Mouse (Mus musculus): Measurements from ENCODE around the gene Cacng2. TPM values are rescaled to one million over a fixed set of nuclear protein-coding genes. Genes with fewer than 3 reads are reported as not detected.

Cacng2 gene
- polyA plus RNA-seq, 1 experiment from 2014 or later = not detected

DNA sequence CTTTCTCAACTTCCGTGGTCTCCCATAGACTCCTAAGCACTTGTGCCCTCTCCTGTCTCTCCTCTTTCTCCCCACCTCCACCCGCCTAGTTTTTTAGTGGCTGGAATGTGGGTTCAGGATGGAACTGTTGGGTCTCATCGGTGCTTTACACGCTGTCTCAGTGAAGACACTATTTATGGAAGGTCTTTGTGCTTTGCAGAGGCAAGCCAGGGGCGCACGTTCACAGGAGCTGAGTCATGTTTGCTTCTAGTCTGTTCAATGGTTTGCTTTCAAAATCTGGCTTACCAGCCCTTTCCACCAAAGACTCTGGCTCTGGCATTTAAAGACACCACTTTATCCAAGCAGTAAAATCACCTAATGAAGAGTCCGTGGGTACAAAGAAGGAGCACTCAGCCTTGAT is 74.0 kb downstream of the Cacng2 start:
- 72% methylated on average over 7 of the region's 7 CpGs for WGBS
- Histone ChIP-seq H3K9me3 (ENCODE audit: control insufficient read depth, low read length) (no peaks in the 10 kb centered on the region), H3K9ac (ENCODE audit: low read depth, low read length) (no peak overlapping the region), H3K4me1 (ENCODE audit: control insufficient read depth, insufficient read depth, low read length) (no peaks in the 10 kb centered on the region), H3K4me3 (ENCODE audit: low read length) (no peak overlapping the region), H3K36me3 (ENCODE audit: control insufficient read depth, insufficient read depth, low read length) (no peaks in the 10 kb centered on the region), H3K27me3 (ENCODE audit: control insufficient read depth, insufficient read depth, low read length) (no peaks in the 10 kb centered on the region), H3K27ac (ENCODE audit: low read depth, low read length) (no peak overlapping the region), H3K4me2 (replicated peaks; ENCODE audit: low read depth, low read length) (no peak overlapping the region)
- ATAC-seq (ENCODE audit: low FRiP score, low TSS enrichment) = no peak

DNA sequence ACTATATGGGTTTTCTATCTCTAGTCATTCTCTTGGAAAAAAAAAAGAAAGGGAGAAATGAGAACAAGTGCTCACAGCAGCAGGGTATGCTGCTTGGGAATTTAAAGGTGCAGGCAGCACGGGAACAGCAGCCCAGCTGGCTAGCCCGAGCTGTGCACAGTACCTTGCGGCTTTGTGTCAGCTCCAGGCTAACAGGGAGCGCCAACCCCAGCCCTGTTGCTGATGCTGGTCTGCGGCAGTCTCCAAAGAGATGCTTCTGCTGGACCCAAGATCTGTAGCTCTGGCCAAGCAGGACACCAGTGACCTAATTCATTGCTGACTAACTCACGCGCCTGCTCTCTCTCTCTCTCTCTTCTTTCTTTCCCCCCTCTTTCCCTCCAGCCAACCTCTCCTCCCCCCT is 74.5 kb downstream of the Cacng2 start:
- Histone ChIP-seq H3K9me3 (ENCODE audit: control insufficient read depth, low read length) (no peaks in the 10 kb centered on the region), H3K27me3 (ENCODE audit: control insufficient read depth, insufficient read depth, low read length) (no peaks in the 10 kb centered on the region), H3K4me1 (ENCODE audit: control insufficient read depth, insufficient read depth, low read length) (no peaks in the 10 kb centered on the region), H3K27ac (ENCODE audit: low read depth, low read length) (no peak overlapping the region), H3K4me3 (ENCODE audit: low read length) (no peak overlapping the region), H3K36me3 (ENCODE audit: control insufficient read depth, insufficient read depth, low read length) (no peaks in the 10 kb centered on the region), H3K9ac (ENCODE audit: low read depth, low read length) (no peak overlapping the region), H3K4me2 (replicated peaks; ENCODE audit: low read depth, low read length) (no peak overlapping the region)
- WGBS = 76% methylated on average over 7 of the region's 7 CpGs
- no peak for ATAC-seq (ENCODE audit: low FRiP score, low TSS enrichment)

DNA sequence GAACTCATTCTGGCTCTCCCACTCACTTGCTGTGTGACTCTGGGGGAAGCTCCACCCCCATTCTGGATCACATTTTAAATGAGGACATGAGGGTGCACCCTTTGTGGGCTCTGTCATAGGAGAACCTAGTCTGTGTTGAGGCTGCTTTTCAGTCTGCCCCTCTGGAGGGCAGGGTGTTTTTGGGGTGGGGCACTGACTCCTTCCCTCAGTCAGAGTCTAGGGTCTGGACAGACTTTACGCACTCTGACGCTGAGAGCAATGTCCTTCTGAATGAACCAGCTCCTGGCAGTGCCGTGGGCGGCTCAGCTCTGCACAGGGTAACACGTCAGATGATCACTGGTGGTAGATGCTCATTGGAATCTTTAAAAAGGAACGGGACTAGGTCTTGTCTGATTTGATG is 75.0 kb downstream of the Cacng2 start:
- Histone ChIP-seq H3K4me2 (replicated peaks; ENCODE audit: low read depth, low read length) (no peak overlapping the region), H3K4me3 (ENCODE audit: low read length) (no peak overlapping the region), H3K36me3 (ENCODE audit: control insufficient read depth, insufficient read depth, low read length) (no peaks in the 10 kb centered on the region), H3K27me3 (ENCODE audit: control insufficient read depth, insufficient read depth, low read length) (no peaks in the 10 kb centered on the region), H3K9ac (ENCODE audit: low read depth, low read length) (no peak overlapping the region), H3K4me1 (ENCODE audit: control insufficient read depth, insufficient read depth, low read length) (no peaks in the 10 kb centered on the region), H3K9me3 (ENCODE audit: control insufficient read depth, low read length) (no peaks in the 10 kb centered on the region), H3K27ac (ENCODE audit: low read depth, low read length) (no peak overlapping the region)
- ATAC-seq (ENCODE audit: low FRiP score, low TSS enrichment) = no peak
- WGBS = 67% methylated on average over 6 of the region's 6 CpGs

DNA sequence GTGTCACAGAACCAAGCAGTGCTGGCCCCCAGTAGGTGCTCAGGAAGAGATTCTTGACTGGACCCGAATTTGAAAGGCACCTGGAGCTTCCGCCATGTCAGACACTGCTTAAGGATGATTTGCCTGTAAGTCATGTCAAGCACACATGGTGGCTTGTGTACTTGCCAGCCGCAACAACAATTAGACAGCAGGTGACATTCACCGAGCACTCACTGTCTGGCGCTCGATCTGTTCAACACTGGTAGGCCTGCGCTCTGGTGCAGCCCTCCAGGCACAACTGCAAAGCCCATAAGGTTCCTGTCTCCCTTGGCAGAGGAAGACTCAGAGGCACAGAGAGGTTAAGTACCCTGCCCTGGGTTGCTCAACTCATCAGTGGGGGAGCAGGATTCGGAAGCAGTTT is 77.1 kb downstream of the Cacng2 start:
- Histone ChIP-seq H3K27me3 (ENCODE audit: control insufficient read depth, insufficient read depth, low read length) (no peaks in the 10 kb centered on the region), H3K4me1 (ENCODE audit: control insufficient read depth, insufficient read depth, low read length) (no peaks in the 10 kb centered on the region), H3K9ac (ENCODE audit: low read depth, low read length) (no peak overlapping the region), H3K9me3 (ENCODE audit: control insufficient read depth, low read length) (no peaks in the 10 kb centered on the region), H3K4me2 (replicated peaks; ENCODE audit: low read depth, low read length) (no peak overlapping the region), H3K27ac (ENCODE audit: low read depth, low read length) (no peak overlapping the region), H3K36me3 (ENCODE audit: control insufficient read depth, insufficient read depth, low read length) (no peaks in the 10 kb centered on the region), H3K4me3 (ENCODE audit: low read length) (no peak overlapping the region)
- WGBS = 92% methylated on average over 8 of the region's 8 CpGs
- ATAC-seq (ENCODE audit: low FRiP score, low TSS enrichment) = no peak

DNA sequence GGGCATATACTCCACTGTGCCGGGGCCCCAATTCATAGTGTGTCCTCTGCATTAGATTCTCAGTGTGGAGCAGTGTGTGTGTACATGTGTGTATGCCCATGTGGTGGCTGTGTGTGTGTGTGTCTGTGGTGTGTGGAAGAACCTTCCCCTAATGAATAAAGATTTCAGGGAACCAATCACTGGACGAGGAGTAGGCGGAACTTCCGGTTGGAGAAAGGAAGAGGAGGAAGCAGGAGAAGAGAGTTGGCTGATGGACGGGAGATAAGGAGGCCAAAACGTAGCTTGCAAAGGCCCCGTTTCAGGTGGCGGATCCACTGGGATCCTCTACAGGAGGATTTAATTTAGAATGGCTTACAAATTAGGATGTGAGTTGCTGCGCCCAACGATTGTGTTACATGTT is 82.2 kb downstream of the Cacng2 start:
- Histone ChIP-seq H3K27ac (ENCODE audit: low read depth, low read length) (no peak overlapping the region), H3K4me2 (replicated peaks; ENCODE audit: low read depth, low read length) (no peak overlapping the region), H3K4me1 (ENCODE audit: control insufficient read depth, insufficient read depth, low read length) (no peaks in the 10 kb centered on the region), H3K36me3 (ENCODE audit: control insufficient read depth, insufficient read depth, low read length) (no peaks in the 10 kb centered on the region), H3K9ac (ENCODE audit: low read depth, low read length) (no peak overlapping the region), H3K4me3 (ENCODE audit: low read length) (no peak overlapping the region), H3K9me3 (ENCODE audit: control insufficient read depth, low read length) (no peaks in the 10 kb centered on the region), H3K27me3 (ENCODE audit: control insufficient read depth, insufficient read depth, low read length) (no peaks in the 10 kb centered on the region)
- no peak for ATAC-seq (ENCODE audit: low FRiP score, low TSS enrichment)
- WGBS = 86% methylated on average over 10 of the region's 10 CpGs

DNA sequence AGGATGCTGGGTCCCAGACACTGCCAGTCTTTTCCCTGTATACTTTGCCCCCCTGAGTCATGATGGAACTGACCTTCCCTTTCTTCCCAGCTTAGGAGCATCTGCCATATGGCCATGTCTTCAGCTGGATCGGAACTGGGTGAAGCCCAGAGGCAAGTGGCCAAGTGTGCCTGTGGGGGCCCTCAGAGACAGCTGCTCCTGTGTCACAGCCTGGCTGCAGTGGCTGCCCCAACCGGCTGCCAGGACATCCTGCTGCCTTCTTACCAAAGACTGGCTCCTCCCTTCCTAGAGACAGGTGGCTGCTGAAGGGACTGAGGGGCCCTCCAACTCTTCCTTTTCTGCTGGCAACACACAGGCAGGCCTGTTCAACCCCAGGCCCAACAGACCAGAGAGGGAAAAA is 83.2 kb downstream of the Cacng2 start:
- no peak overlapping the region for H3K9ac ChIP-seq (ENCODE audit: low read depth, low read length)
- no peaks in the 10 kb centered on the region for H3K27me3 ChIP-seq (ENCODE audit: control insufficient read depth, insufficient read depth, low read length)
- no peak overlapping the region for H3K27ac ChIP-seq (ENCODE audit: low read depth, low read length)
- no peak for ATAC-seq (ENCODE audit: low FRiP score, low TSS enrichment)
- no peaks in the 10 kb centered on the region for H3K4me1 ChIP-seq (ENCODE audit: control insufficient read depth, insufficient read depth, low read length)
- H3K9me3 ChIP-seq (ENCODE audit: control insufficient read depth, low read length) = no peaks in the 10 kb centered on the region
- no peak overlapping the region for H3K4me3 ChIP-seq (ENCODE audit: low read length)
- H3K4me2 ChIP-seq (replicated peaks; ENCODE audit: low read depth, low read length) = no peak overlapping the region
- 58% methylated on average over 2 of the region's 2 CpGs for WGBS
- no peaks in the 10 kb centered on the region for H3K36me3 ChIP-seq (ENCODE audit: control insufficient read depth, insufficient read depth, low read length)

GRCm38 (mm10) chr15:78029938-78030337 is 89.9 kb downstream of the Cacng2 start:
- Histone ChIP-seq H3K36me3 (ENCODE audit: control insufficient read depth, insufficient read depth, low read length) (no peaks in the 10 kb centered on the region), H3K9me3 (ENCODE audit: control insufficient read depth, low read length) (no peaks in the 10 kb centered on the region), H3K4me3 (ENCODE audit: low read length) (no peak overlapping the region), H3K4me2 (replicated peaks; ENCODE audit: low read depth, low read length) (no peak overlapping the region), H3K27me3 (ENCODE audit: control insufficient read depth, insufficient read depth, low read length) (no peaks in the 10 kb centered on the region), H3K4me1 (ENCODE audit: control insufficient read depth, insufficient read depth, low read length) (no peaks in the 10 kb centered on the region), H3K9ac (ENCODE audit: low read depth, low read length) (no peak overlapping the region), H3K27ac (ENCODE audit: low read depth, low read length) (no peak overlapping the region)
- no peak for ATAC-seq (ENCODE audit: low FRiP score, low TSS enrichment)
- WGBS = 70% methylated on average over 8 of the region's 8 CpGs

GRCm38 (mm10) chr15:78026521-78026920 is 93.3 kb downstream of the Cacng2 start:
- Histone ChIP-seq H3K36me3 (ENCODE audit: control insufficient read depth, insufficient read depth, low read length) (no peaks in the 10 kb centered on the region), H3K4me1 (ENCODE audit: control insufficient read depth, insufficient read depth, low read length) (no peaks in the 10 kb centered on the region), H3K9ac (ENCODE audit: low read depth, low read length) (no peak overlapping the region), H3K4me2 (replicated peaks; ENCODE audit: low read depth, low read length) (no peak overlapping the region), H3K9me3 (ENCODE audit: control insufficient read depth, low read length) (no peaks in the 10 kb centered on the region), H3K27ac (ENCODE audit: low read depth, low read length) (no peak overlapping the region), H3K4me3 (ENCODE audit: low read length) (no peak overlapping the region), H3K27me3 (ENCODE audit: control insufficient read depth, insufficient read depth, low read length) (no peaks in the 10 kb centered on the region)
- ATAC-seq (ENCODE audit: low FRiP score, low TSS enrichment) = no peak
- 88% methylated on average over 6 of the region's 6 CpGs for WGBS

DNA sequence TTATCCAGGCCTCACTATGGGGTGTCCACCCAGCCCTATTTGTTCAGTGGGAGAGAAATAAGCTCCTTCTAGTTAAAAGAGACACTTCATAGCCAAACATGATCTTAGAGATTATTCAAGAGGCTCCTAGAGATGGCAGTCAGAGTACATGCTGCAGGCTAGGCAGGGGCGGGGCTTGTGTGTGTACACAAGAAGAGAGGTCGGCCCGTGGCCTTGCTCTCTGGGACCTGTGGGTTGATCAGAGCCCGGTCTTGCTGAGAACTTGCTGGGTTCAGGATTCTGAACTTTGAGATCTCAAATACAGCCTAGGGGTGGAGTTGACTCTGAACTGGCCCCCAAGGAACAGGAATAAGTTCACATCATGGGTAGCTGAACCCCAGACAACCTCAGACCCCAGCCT is 95.6 kb downstream of the Cacng2 start:
- no peak overlapping the region for H3K9ac ChIP-seq (ENCODE audit: low read depth, low read length)
- H3K4me3 ChIP-seq (ENCODE audit: low read length) = no peak overlapping the region
- no peak overlapping the region for H3K4me2 ChIP-seq (replicated peaks; ENCODE audit: low read depth, low read length)
- no peak overlapping the region for H3K27ac ChIP-seq (ENCODE audit: low read depth, low read length)
- no peaks in the 10 kb centered on the region for H3K27me3 ChIP-seq (ENCODE audit: control insufficient read depth, insufficient read depth, low read length)
- H3K9me3 ChIP-seq (ENCODE audit: control insufficient read depth, low read length) = no peaks in the 10 kb centered on the region
- 0 out of 2 replicates have a peak, but pooled peaks cover 3% of the 10 kb centered on the region for H3K4me1 ChIP-seq (ENCODE audit: control insufficient read depth, insufficient read depth, low read length)
- WGBS = 65% methylated on average over 4 of the region's 4 CpGs
- no peak for ATAC-seq (ENCODE audit: low FRiP score, low TSS enrichment)
- no peaks in the 10 kb centered on the region for H3K36me3 ChIP-seq (ENCODE audit: control insufficient read depth, insufficient read depth, low read length)

DNA sequence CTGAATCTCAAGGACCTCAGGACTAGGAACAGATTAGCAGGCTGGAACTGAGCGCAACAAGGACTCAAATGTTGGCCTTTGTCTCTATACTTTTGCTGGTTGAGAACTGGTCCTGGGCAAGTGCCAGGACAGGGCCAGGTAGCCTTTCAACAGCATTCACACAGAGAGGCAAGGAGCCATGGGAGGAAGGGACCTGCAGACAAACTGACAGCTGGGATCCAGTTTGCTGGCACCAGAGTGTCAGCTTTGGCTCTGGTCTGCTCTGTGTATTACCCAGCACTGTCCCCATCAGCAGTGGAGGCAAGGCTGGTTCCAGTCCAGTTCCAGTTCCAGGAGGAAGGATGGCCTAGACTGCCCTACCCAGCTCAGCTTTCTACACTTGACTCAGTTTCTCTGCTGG is 105.8 kb downstream of the Cacng2 start:
- WGBS = 90% methylated on average over 1 of the region's 1 CpGs
- no peak for ATAC-seq (ENCODE audit: low FRiP score, low TSS enrichment)

More for the DNA sequence above, 105.8 kb downstream of the Cacng2 start:
- no peak overlapping the region for H3K4me3 ChIP-seq (ENCODE audit: low read length)
- no peaks in the 10 kb centered on the region for H3K4me1 ChIP-seq (ENCODE audit: control insufficient read depth, insufficient read depth, low read length)
- H3K36me3 ChIP-seq (ENCODE audit: control insufficient read depth, insufficient read depth, low read length) = no peaks in the 10 kb centered on the region
- no peak overlapping the region for H3K27ac ChIP-seq (ENCODE audit: low read depth, low read length)
- H3K9me3 ChIP-seq (ENCODE audit: control insufficient read depth, low read length) = no peaks in the 10 kb centered on the region
- no peak overlapping the region for H3K4me2 ChIP-seq (replicated peaks; ENCODE audit: low read depth, low read length)
- no peak overlapping the region for H3K9ac ChIP-seq (ENCODE audit: low read depth, low read length)
- no peaks in the 10 kb centered on the region for H3K27me3 ChIP-seq (ENCODE audit: control insufficient read depth, insufficient read depth, low read length)

Data from kidney, embryonic 14.5 days (tissue).